Mouse (Mus musculus): ENCODE measurements around the gene Mtmr12. TPM values are rescaled to one million over a fixed set of nuclear protein-coding genes. Genes with fewer than 3 reads are reported as not detected.

Mtmr12 gene
- polyA plus RNA-seq, 1 experiment, result 18.7 TPM

DNA sequence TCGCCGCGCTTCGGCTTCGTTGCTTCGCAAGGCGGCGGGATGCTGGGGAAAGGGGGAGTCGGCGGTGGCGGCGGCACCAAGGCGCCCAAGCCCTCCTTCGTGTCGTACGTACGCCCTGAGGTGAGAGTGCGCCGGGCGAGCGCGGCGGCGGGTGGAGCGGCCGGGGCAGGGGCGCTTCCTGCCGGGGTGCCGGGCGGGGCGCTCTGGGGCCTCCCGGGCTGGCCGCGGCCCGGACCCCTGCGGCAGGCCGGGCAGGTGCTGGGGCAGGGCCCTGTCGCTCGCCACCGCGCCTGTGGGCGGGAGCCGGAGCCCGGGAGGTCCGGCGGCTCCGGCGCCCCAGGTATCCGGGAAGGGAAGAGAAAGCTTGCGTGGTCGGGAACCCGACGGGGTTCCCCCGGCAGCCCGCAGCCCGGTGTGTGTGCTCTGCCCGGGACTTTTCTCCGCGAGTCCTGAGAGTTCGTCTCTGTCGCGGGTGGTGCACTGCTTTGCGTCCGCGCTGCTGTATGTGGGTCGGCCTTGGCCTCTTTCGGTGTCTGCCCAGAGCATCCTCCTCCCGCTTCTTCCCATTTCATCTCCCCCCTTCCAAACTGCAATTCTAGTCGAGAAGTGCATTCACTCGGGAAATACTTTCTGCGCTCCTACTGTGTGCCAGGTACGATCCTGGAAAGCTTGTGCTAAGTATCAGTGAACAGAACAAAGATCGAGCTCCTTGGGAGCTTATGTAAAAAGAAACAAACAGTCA is 503 bp downstream of the Mtmr12 start:
- H3K4me1 ChIP-seq (ENCODE audit: control insufficient read depth, insufficient read depth, low read length), result peaks cover 18% of the 10 kb centered on the region
- H3K27ac ChIP-seq (ENCODE audit: insufficient read depth, low read length), result peak overlapping the region; percentile 60
- no peaks in the 10 kb centered on the region for H3K27me3 ChIP-seq (ENCODE audit: control insufficient read depth, insufficient read depth, low read length)
- peak in 1 of 2 experiments; percentile 52 for DNase-seq
- TF ChIP-seq CTCF (IDR thresholded peaks at IDR 0.05; ENCODE audit: borderline replicate concordance, insufficient read depth, low read depth, low read length) (no peak), POLR2A (IDR thresholded peaks at IDR 0.05; ENCODE audit: borderline replicate concordance, insufficient read depth, low read length) (no peak)
- WGBS, result under 1% methylated on average over 73 of the region's 73 CpGs
- H3K4me3 ChIP-seq (replicated peaks; ENCODE audit: insufficient read depth, low read depth, low read length), result peak overlapping the region; percentile 72

DNA sequence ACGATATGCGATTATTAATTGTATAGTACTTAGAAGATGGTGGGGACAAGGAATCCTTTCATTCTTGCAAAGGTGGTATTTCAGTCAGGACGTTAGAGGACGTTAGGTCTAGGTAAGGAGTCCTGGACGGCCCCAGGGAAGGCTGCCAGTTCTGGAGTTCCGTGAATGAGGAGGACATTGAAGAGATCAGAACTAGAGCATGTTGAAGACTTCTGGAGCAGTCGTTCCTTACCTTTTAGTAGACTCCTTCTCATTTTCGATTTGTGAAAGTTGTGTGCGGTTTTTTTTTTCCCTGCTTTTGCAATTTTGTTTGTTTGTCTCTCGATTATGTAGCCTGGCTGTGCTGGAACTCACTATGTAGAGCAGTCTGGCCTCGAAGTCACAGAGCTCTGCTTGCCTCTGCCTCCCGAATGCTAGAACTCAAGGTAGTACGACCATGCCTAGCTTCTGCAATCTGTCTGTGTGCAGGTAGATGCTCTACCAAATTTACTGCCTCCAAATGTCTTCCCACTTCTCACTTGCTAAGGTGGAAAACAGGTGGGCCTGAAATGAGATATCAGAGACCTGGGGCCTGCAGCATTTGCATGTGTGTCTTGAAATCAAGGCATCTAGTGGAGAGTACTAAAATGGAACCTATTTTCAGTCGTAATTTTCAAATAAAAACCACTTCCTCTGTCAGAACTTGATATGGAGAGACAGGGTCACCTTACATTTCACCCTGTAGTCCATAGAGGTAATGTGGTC is 1.2 kb downstream of the Mtmr12 start:
- Histone ChIP-seq H3K27ac (ENCODE audit: insufficient read depth, low read length) (no peak overlapping the region), H3K27me3 (ENCODE audit: control insufficient read depth, insufficient read depth, low read length) (no peaks in the 10 kb centered on the region), H3K4me1 (ENCODE audit: control insufficient read depth, insufficient read depth, low read length) (peaks cover 21% of the 10 kb centered on the region), H3K4me3 (replicated peaks; ENCODE audit: insufficient read depth, low read depth, low read length) (peak overlapping the region; percentile 72)
- peak in 1 of 2 experiments; percentile 44 for DNase-seq
- 14% methylated on average over 14 of the region's 14 CpGs for WGBS
- TF ChIP-seq CTCF (IDR thresholded peaks at IDR 0.05; ENCODE audit: borderline replicate concordance, insufficient read depth, low read depth, low read length) (no peak), POLR2A (IDR thresholded peaks at IDR 0.05; ENCODE audit: borderline replicate concordance, insufficient read depth, low read length) (no peak)

DNA sequence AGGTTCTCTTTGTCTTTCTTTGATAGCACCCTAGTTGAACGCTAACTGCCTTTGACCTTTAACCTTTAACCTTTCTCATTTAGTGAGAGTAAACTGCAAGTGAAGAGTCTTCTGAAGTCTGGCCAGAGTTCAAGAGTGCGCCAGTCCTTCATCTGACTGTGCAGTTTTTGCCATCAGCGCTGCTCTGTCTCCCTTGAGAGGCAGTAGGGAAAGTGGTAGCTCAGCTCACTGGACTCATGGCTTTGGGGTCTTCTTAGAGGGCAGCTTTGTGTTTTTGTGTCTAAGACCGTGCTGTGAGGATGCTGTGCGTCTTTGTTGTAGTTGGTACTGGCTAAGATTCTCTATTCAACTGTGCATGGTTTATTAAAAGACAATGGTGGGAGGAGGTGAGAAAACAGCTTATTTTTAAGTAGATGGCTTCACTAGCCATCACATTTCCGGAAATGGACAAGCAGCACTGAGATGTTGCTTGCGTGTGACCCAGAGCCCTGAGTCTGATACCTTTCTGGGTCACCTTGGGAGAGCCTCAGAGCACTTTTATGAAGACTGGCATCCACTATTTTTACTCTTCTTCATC is 1.9 kb downstream of the Mtmr12 start:
- H3K27ac ChIP-seq (ENCODE audit: insufficient read depth, low read length), result no peak overlapping the region
- peak overlapping the region; percentile 72 for H3K4me3 ChIP-seq (replicated peaks; ENCODE audit: insufficient read depth, low read depth, low read length)
- H3K27me3 ChIP-seq (ENCODE audit: control insufficient read depth, insufficient read depth, low read length), result no peaks in the 10 kb centered on the region
- 37% methylated on average over 7 of the region's 7 CpGs for WGBS
- peaks cover 26% of the 10 kb centered on the region for H3K4me1 ChIP-seq (ENCODE audit: control insufficient read depth, insufficient read depth, low read length)
- DNase-seq, result peak in 1 of 2 experiments; percentile 40
- TF ChIP-seq CTCF (IDR thresholded peaks at IDR 0.05; ENCODE audit: borderline replicate concordance, insufficient read depth, low read depth, low read length) (no peak), POLR2A (IDR thresholded peaks at IDR 0.05; ENCODE audit: borderline replicate concordance, insufficient read depth, low read length) (no peak)

DNA sequence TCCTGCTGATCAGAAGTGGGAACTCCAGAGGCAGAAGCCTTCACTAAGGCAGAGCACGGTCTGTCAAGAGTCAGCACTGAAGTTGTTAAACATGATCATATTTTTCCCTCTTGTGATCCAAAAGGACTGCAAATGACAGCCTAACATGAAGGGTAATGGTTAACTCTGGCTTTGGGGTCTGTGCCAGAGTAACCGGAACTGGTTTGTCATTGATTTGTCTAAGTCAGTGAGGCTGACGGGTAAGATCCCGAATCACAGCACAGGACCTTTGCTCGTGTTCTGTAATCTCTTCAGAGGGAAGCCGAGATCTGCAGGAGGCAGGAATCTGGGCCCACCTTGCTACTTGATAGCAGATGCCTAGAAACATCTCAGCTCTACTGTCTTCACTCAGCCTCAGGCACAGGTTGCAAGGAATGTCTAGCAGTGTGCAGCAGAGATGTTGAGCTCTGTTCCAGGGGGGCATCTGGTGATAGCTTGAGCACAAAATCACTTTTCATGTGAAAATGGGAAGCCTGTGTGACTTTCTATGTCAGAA is 2.8 kb downstream of the Mtmr12 start:
- Histone ChIP-seq H3K4me1 (ENCODE audit: control insufficient read depth, insufficient read depth, low read length) (peaks cover 31% of the 10 kb centered on the region), H3K4me3 (replicated peaks; ENCODE audit: insufficient read depth, low read depth, low read length) (no peak overlapping the region), H3K27me3 (ENCODE audit: control insufficient read depth, insufficient read depth, low read length) (no peaks in the 10 kb centered on the region), H3K27ac (ENCODE audit: insufficient read depth, low read length) (no peak overlapping the region)
- DNase-seq, result peak in 1 of 2 experiments; percentile 26
- TF ChIP-seq CTCF (IDR thresholded peaks at IDR 0.05; ENCODE audit: borderline replicate concordance, insufficient read depth, low read depth, low read length) (no peak), POLR2A (IDR thresholded peaks at IDR 0.05; ENCODE audit: borderline replicate concordance, insufficient read depth, low read length) (no peak)
- 27% methylated on average over 6 of the region's 6 CpGs for WGBS

DNA sequence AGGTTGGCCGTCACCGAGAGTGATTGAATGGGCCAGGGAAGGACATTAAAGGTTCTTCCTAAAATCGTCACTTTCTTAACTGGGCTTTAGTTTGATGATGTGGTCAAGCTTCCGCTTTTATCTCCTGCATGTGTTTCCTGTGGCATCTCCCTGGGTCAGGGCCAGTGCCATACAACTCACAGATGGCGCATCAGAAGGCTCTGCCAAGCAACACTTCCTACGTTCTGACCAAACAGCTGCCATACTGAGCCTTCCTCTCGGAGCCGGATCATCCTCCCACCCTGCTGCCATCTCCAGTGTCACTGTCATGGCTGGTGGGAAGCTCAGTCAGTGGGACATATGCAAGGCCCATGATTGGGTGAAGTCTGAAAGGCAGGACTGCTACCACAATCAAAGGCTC is 6.7 kb downstream of the Mtmr12 start:
- peak; percentile 86 to 91 for DNase-seq
- 7% methylated on average over 8 of the region's 8 CpGs for WGBS
- TF ChIP-seq POLR2A (IDR thresholded peaks at IDR 0.05; ENCODE audit: borderline replicate concordance, insufficient read depth, low read length), result no peak
- no peak for TF ChIP-seq CTCF (IDR thresholded peaks at IDR 0.05; ENCODE audit: borderline replicate concordance, insufficient read depth, low read depth, low read length)
- Histone ChIP-seq H3K27ac (ENCODE audit: insufficient read depth, low read length) (peak overlapping the region; percentile 77), H3K4me3 (replicated peaks; ENCODE audit: insufficient read depth, low read depth, low read length) (peak overlapping the region; percentile 0), H3K27me3 (ENCODE audit: control insufficient read depth, insufficient read depth, low read length) (no peaks in the 10 kb centered on the region), H3K4me1 (ENCODE audit: control insufficient read depth, insufficient read depth, low read length) (peaks cover 61% of the 10 kb centered on the region)

DNA sequence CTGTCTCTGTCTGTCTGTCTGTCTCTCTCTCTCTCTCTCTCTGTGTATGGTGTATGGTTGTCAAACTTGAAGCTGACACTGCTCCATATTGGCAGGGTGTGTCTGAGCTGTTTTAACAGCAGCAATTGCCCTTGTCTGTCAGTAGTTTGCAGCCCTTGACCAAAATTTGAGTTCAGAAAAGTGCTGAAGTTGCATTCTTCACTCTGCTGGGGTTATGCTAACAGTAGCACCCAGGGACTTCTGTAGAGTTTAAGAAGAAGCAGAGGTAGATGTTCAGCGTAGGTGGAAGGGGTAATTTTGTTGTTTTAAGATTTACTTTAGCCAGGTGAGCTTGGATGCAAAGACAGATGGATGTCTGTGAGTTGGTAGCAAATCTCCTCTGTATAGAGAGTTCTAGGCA is 7.4 kb downstream of the Mtmr12 start:
- H3K4me3 ChIP-seq (replicated peaks; ENCODE audit: insufficient read depth, low read depth, low read length), result no peak overlapping the region
- DNase-seq, result no peak
- H3K27me3 ChIP-seq (ENCODE audit: control insufficient read depth, insufficient read depth, low read length), result no peaks in the 10 kb centered on the region
- TF ChIP-seq POLR2A (IDR thresholded peaks at IDR 0.05; ENCODE audit: borderline replicate concordance, insufficient read depth, low read length) (no peak), CTCF (IDR thresholded peaks at IDR 0.05; ENCODE audit: borderline replicate concordance, insufficient read depth, low read depth, low read length) (no peak)
- peaks cover 59% of the 10 kb centered on the region for H3K4me1 ChIP-seq (ENCODE audit: control insufficient read depth, insufficient read depth, low read length)
- peak overlapping the region; percentile 69; the same call in 1 of the 2 replicates for H3K27ac ChIP-seq (ENCODE audit: insufficient read depth, low read length)
- WGBS, result 93% methylated on average over 1 of the region's 1 CpGs

DNA sequence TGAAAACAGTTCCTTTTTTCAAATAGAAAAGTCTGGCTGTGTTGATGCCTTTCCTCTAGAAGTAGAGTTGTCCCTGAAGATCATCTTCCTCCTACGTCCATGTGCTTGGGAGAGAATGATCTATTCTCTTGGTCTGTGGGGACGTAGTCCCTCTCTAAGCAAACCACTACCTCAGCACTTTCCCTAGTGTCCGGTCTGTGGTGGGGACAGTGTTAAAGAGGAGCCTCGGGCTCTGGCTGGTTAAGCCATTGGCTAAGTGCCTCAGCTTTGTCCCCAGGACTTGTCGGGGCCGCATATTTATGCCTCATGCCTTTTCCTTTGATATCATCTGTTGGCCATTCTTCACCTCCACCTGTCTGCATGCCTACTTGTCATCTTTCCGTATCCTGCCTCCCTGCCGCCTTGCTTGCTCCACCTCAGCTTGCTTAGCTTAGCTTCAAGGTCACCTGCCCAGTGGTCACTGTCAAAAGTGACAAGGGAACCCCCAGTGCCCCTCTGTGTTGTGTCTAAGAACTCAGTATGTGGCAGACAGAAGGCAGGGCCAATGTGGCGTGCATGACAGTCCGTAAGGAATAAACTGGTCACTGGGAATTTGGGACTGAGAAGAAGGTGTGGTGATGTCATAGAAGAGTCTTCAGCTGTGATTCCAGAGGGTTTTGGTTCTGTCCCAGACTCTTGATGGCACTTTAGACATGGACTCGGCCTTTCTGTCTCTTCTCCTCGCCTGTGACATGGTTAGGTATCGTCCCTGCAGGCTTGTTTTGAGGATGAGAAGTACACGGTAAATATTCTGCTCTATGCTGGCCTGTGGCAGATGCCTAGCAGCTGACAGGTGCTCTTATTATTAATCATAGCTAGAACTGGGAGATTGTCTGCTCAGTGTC is 9.9 kb downstream of the Mtmr12 start:
- no peak for TF ChIP-seq POLR2A (IDR thresholded peaks at IDR 0.05; ENCODE audit: borderline replicate concordance, insufficient read depth, low read length)
- no peak for TF ChIP-seq CTCF (IDR thresholded peaks at IDR 0.05; ENCODE audit: borderline replicate concordance, insufficient read depth, low read depth, low read length)
- WGBS, result 21% methylated on average over 14 of the region's 14 CpGs
- no peak overlapping the region for H3K4me3 ChIP-seq (replicated peaks; ENCODE audit: insufficient read depth, low read depth, low read length)
- peak overlapping the region; percentile 97 for H3K27ac ChIP-seq (ENCODE audit: insufficient read depth, low read length)
- DNase-seq, result peak; percentile 49 to 59
- H3K4me1 ChIP-seq (ENCODE audit: control insufficient read depth, insufficient read depth, low read length), result peaks cover 58% of the 10 kb centered on the region
- H3K27me3 ChIP-seq (ENCODE audit: control insufficient read depth, insufficient read depth, low read length), result no peaks in the 10 kb centered on the region
